Mouse (Mus musculus): ENCODE measurements around the gene Wdr74. TPM values are rescaled to one million over a fixed set of nuclear protein-coding genes. Genes with fewer than 3 reads are reported as not detected.
"Not testable (repeated sequence)": the region's sequence is repeated elsewhere in the genome, so short reads cannot be mapped to it uniquely, and the experiment has no call there.

Wdr74 gene
- polyA plus RNA-seq, 1 experiment = 121 TPM

- H3K27ac ChIP-seq (ENCODE audit: control insufficient read depth, insufficient read depth, low read depth, low read length, poor library complexity) = peak overlapping the region; percentile 95
- TF ChIP-seq POLR2A (IDR thresholded peaks at IDR 0.05; ENCODE audit: borderline replicate concordance, control insufficient read depth, low read depth, low read length) (peak; percentile 99), CTCF (IDR thresholded peaks at IDR 0.05; ENCODE audit: control insufficient read depth, insufficient read depth, low read length) (peak; percentile 92)
- peak overlapping the region; percentile 100 for H3K4me3 ChIP-seq (replicated peaks; ENCODE audit: control insufficient read depth, low read depth, low read length)
- H3K4me1 ChIP-seq (ENCODE audit: control insufficient read depth, insufficient read depth, low read length) = peaks cover 3% of the 10 kb centered on the region; the same call in 1 of the 2 replicates
- under 1% methylated on average over 51 of the region's 51 CpGs for WGBS
Observed at GRCm38 (mm10) chr19:8713306-8713996, 22.2 kb upstream of the Wdr74 start.

GRCm38 (mm10) chr19:8713997-8714652 lies 21.5 kb upstream of the Wdr74 start:
- no peak for TF ChIP-seq POLR2A (IDR thresholded peaks at IDR 0.05; ENCODE audit: borderline replicate concordance, control insufficient read depth, low read depth, low read length)
- no peak for TF ChIP-seq CTCF (IDR thresholded peaks at IDR 0.05; ENCODE audit: control insufficient read depth, insufficient read depth, low read length)
- WGBS = 8% methylated on average over 13 of the region's 13 CpGs
- Histone ChIP-seq H3K4me1 (ENCODE audit: control insufficient read depth, insufficient read depth, low read length) (peaks cover 4% of the 10 kb centered on the region; the same call in 1 of the 2 replicates), H3K4me3 (replicated peaks; ENCODE audit: control insufficient read depth, low read depth, low read length) (peak overlapping the region; percentile 100), H3K27ac (ENCODE audit: control insufficient read depth, insufficient read depth, low read depth, low read length, poor library complexity) (peak overlapping the region; percentile 95)

- peaks cover 4% of the 10 kb centered on the region; the same call in 1 of the 2 replicates for H3K4me1 ChIP-seq (ENCODE audit: control insufficient read depth, insufficient read depth, low read length)
- 64% methylated on average over 10 of the region's 10 CpGs for WGBS
- TF ChIP-seq CTCF (IDR thresholded peaks at IDR 0.05; ENCODE audit: control insufficient read depth, insufficient read depth, low read length) (no peak), POLR2A (IDR thresholded peaks at IDR 0.05; ENCODE audit: borderline replicate concordance, control insufficient read depth, low read depth, low read length) (no peak)
- H3K27ac ChIP-seq (ENCODE audit: control insufficient read depth, insufficient read depth, low read depth, low read length, poor library complexity) = peak overlapping the region; percentile 86
- H3K4me3 ChIP-seq (replicated peaks; ENCODE audit: control insufficient read depth, low read depth, low read length) = peak overlapping the region; percentile 35
Observed at GRCm38 (mm10) chr19:8714653-8715481, 20.8 kb upstream of the Wdr74 start.

- Histone ChIP-seq H3K4me1 (ENCODE audit: control insufficient read depth, insufficient read depth, low read length) (peaks cover 4% of the 10 kb centered on the region; the same call in 1 of the 2 replicates), H3K4me3 (replicated peaks; ENCODE audit: control insufficient read depth, low read depth, low read length) (no peak overlapping the region), H3K27ac (ENCODE audit: control insufficient read depth, insufficient read depth, low read depth, low read length, poor library complexity) (peak overlapping the region; percentile 70)
- no peak for TF ChIP-seq POLR2A (IDR thresholded peaks at IDR 0.05; ENCODE audit: borderline replicate concordance, control insufficient read depth, low read depth, low read length)
- TF ChIP-seq CTCF (IDR thresholded peaks at IDR 0.05; ENCODE audit: control insufficient read depth, insufficient read depth, low read length) = no peak
- WGBS = 84% methylated on average over 10 of the region's 10 CpGs
Observed at GRCm38 (mm10) chr19:8715868-8716766, 19.5 kb upstream of the Wdr74 start.

- Histone ChIP-seq H3K4me3 (replicated peaks; ENCODE audit: control insufficient read depth, low read depth, low read length) (no peak overlapping the region), H3K27ac (ENCODE audit: control insufficient read depth, insufficient read depth, low read depth, low read length, poor library complexity) (peak overlapping the region; percentile 70; the same call in 1 of the 2 replicates), H3K4me1 (ENCODE audit: control insufficient read depth, insufficient read depth, low read length) (peaks cover 1% of the 10 kb centered on the region; the same call in 1 of the 2 replicates)
- WGBS = 86% methylated on average over 8 of the region's 10 CpGs
- TF ChIP-seq CTCF (IDR thresholded peaks at IDR 0.05; ENCODE audit: control insufficient read depth, insufficient read depth, low read length) (no peak), POLR2A (IDR thresholded peaks at IDR 0.05; ENCODE audit: borderline replicate concordance, control insufficient read depth, low read depth, low read length) (no peak)
Observed at GRCm38 (mm10) chr19:8716767-8717475, 18.7 kb upstream of the Wdr74 start.

- TF ChIP-seq POLR2A (IDR thresholded peaks at IDR 0.05; ENCODE audit: borderline replicate concordance, control insufficient read depth, low read depth, low read length) (no peak), CTCF (IDR thresholded peaks at IDR 0.05; ENCODE audit: control insufficient read depth, insufficient read depth, low read length) (peak; percentile 83)
- H3K4me3 ChIP-seq (replicated peaks; ENCODE audit: control insufficient read depth, low read depth, low read length) = no peak overlapping the region
- WGBS = 39% methylated on average over 3 of the region's 3 CpGs
- peaks cover 1% of the 10 kb centered on the region; the same call in 1 of the 2 replicates for H3K4me1 ChIP-seq (ENCODE audit: control insufficient read depth, insufficient read depth, low read length)
- no peak overlapping the region for H3K27ac ChIP-seq (ENCODE audit: control insufficient read depth, insufficient read depth, low read depth, low read length, poor library complexity)
Observed at GRCm38 (mm10) chr19:8718357-8718756, 17.3 kb upstream of the Wdr74 start.

- not testable (repeated sequence) for H3K4me1 ChIP-seq (ENCODE audit: control insufficient read depth, insufficient read depth, low read length); H3K27ac ChIP-seq (ENCODE audit: control insufficient read depth, insufficient read depth, low read depth, low read length, poor library complexity); H3K4me3 ChIP-seq (replicated peaks; ENCODE audit: control insufficient read depth, low read depth, low read length)
Observed at GRCm38 (mm10) chr19:8719037-8719436, 16.6 kb upstream of the Wdr74 start.
